Mouse (Mus musculus): Measurements from ENCODE around the gene Bbox1.

DNA sequence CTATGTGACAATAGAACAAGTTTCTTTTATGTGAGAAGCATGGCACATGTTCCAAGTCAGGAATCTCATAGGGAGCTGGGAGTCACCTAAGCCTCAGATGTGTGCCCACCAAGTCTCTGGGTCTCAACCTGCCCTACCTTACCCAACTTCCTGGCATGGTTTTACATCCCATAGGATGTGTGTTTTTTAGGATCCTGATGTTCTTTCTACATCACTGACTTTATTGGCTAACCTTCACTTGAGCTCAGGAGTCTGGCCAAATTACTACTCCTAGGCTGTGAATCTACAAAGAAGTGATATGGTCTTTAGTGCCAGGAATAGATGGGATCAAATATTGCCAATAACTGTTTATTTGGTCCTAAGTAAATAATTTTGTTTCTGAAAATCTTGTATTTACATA is 88.4 kb downstream of the Bbox1 start:
- TF ChIP-seq CTCF (IDR thresholded peaks at IDR 0.05; ENCODE audit: low read depth) (no peak), EP300 (IDR thresholded peaks at IDR 0.05; ENCODE audit: low read depth) (no peak)
